Mouse (Mus musculus) urinary bladder, postnatal 14 days (tissue): ENCODE data around the gene Cbfa2t2.

Experiments used
- DNase-seq: peaks from one replicate; pipeline ENCODE4 v3.0.0; 2021; ENCODE audit warnings: low spot score

Gene Cbfa2t2

DNA sequence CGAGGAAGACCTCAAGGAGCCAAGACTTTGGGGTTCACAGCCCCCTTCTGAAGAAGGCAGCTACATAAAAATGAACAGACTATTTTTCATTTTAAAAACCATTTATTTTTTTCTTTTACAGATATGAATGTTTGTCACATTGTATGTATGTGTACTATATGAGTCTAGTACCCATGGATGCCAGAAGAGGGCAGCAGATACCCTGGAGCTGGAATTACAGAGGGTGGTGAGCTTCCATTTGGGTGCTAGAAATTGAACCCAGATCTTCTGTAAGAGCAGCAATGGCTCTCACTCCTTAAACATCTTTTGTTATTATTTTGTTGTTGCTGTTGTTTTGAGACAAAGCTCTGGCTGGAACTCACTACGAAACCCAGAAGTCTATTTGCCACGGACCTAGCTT lies 10.8 kb upstream of the Cbfa2t2 start:
- DNase-seq: no peak

DNA sequence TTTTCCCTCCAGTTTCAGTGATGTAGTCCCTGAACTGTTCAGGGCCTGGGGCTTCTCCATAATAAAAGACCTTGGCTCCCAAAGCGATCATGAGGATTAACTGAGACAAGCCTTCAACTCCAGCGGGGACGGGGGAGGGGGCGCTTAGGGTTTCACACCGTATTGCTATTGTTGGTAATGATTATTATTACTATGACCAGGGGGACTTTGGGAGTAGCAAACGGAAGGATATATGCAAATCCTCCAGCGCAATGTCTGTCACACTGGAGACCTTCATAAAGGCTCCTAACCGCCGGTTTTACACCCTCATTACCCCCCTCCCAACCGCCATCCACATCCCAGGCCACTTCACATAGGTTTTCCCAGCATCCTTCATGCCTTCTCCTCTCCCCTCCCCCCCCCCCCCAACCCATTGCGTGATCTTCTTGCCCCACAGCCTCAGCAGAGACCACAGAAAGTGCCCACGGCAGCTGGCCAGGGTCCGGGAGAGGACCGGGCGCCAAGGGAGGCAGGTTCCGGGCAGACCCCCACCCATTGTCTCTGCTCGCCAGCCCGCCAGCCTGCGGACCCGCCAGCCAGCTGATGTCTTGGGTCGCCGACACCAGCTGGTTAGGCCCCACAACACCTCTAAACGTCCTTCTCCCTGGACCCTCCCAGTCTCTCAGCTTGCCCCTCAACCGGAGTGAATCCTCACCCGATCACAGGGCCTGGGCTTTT lies 9.9 kb upstream of the Cbfa2t2 start:
- no peak for DNase-seq

DNA sequence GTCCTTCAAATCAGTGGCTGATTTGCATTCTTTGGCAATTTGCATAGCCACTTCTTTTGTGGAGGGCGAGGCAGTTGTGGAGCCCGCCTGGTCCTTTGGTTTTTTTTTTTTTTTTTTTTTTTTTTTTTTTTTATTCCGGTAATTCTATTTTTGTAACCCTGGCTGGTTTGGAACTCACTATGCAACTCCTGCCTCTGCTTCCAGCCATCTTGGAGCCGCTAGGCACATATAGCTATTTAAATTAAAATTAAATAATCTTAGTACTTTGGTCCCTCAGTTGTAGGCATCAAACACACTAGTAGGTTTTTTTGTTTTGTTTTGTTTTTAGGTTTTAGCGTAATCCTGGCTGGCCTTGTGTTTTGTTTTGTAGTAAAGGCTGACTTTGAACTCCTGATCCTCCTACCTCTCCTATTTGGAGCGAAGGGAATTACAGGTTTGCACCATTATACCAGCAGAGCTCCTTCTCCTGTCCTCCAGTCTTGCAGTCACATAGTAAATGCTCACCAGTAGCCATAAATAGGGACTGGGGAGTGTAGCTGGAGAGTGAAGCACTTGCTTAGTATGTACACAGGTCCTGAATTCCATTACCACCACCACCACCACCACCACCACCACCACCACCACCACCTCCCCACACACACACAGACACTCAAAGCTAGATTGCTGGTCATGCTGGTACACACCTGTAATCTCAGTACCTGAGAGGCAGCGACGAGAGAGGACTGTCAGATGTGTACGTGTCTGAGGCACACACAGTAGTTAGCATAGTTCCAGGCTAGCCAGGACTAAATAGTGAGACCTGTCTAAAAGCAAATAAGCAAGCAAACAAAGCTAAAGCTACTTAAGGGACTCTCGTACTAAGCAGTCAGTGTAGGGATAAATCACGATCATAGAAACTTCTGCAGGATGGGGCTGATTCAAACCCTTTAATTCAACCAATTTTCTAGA lies 9.1 kb upstream of the Cbfa2t2 start:
- no peak for DNase-seq

DNA sequence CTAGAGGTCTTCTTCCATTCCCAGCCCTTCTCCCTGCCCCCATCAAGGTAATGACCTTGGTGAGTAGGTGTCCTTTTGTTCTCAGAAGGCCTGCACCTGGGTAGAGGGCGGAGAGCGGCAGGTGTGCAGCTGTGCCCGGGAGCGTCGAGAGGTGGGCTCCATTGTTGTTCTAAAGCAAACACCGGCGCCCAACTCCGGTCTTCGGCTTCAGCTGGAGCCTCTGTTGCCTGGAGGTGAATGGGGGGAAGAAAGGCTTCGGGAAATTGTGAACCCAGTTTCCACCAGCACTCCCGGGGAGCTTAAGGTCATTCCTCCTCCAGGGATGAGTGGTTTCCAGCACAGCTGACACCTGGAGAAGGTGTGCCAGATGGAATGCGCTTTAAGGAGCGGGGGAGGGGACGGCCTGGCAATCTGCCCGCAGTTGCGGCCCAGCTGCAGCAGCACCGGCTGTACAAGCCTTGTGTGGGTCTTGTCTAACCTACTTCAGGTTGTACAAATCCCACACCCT lies 8.4 kb upstream of the Cbfa2t2 start:
- DNase-seq: peak; percentile 55

DNA sequence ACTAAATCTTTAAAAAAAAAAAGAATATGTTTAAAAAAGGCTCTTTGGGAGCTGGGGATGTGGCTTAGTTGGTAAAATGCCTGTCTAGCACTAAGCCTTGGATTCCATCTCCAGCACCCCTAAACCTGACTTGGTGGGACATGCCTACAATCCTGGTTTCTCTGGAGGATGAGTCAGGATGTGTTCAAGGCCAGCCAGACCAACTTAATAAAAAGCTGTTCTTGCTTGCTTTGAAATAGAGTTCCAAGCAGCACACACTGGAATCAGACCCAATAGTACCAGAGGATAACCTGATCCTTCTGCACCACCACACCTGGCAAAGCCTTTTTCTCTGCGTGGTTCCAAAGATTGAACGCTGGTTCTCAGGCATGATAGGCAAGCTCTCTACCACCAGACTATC lies 5.7 kb upstream of the Cbfa2t2 start:
- DNase-seq: no peak

DNA sequence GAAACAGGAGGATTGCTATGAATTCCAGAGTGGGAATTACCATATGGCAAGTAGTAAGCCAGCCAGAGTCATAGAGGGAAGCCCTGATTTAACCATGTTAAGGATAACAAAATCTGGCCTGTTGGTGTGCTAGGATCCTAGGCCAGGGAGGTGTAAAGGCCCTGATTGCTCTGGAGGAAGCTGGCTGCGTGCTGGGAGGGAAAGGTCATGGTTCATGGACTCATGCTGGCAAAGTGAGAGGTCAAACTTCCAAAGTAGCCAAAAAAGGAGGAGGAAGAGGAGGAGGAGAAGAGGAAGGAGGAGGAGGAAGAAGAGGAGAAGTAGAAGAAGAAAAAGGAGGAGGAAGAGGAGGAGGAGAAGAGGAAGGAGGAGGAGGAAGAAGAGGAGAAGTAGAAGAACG lies 3.6 kb upstream of the Cbfa2t2 start:
- DNase-seq: no peak

DNA sequence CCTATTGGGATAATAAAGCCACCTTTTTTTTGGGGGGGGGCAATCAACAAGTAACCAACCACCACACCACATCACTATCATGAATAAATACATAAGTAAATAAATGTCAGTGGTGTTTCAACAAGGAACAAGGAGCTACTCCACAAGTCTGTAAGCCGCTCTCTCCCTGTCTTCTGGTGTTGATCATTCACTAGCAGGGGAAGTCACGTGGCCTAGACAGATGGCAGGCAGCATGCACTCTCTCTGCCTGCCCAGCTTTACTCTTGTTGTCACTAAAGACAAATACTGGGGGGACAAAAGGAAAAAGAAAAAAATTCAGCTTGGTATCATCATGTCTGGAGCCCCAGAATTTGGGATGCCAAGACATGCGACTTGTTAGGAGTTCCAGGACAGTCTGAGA lies 2.9 kb upstream of the Cbfa2t2 start:
- DNase-seq: no peak

DNA sequence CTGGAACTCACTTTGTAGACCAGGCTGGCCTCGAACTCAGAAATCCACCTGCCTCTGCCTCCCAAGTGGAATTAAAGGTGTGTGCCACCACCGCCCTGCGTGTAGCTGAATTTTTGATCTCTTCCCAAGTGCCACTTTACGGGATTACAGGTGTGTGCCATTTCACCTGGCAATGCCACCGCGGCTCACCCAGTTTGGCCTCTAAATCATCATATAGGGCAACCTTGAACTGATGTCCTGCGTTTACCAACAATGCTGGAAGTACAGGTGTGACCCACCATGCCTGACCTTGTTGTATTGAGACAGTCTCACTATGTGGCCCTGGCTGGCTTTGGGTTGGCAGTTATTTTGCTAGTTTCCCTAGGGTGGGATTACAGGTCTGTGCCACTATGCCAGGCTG lies 1.6 kb upstream of the Cbfa2t2 start:
- no peak for DNase-seq

DNA sequence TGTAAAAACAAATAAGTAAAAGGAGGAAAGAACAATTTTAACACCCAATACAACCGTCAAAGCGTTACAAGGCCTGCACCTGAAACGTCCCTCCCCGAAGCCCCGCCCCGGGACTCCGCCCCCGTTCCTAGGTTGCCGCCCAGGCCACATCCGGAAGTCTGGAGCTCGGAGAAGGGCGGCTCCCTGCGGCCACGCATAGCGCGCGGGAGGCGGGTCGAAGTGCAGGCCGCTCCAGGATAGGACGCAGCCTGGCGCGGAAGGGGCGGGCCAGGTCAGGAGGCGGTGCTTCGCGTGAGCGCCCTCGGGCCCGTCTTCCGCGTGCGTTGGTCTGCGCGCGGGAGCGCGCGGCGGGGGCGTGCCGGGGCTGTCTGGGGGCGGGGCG lies 214 bp upstream of the Cbfa2t2 start:
- DNase-seq: peak; percentile 99

DNA sequence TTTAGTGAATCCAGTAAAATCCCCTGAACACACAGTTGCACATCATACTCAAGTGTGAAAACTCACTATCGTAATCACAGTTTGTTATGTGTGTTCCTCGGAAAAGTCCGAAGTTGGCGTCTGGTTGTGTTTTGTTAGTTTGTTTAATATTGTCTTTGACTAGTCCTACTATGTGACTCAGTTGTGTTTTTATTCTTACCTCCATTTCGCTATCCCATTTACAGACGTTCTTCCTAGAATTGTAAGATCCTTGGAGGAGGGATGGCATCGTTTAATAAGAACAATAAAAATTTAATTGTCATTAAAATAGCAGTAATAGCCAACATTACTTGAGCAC lies 878 bp downstream of the Cbfa2t2 start:
- no peak for DNase-seq

DNA sequence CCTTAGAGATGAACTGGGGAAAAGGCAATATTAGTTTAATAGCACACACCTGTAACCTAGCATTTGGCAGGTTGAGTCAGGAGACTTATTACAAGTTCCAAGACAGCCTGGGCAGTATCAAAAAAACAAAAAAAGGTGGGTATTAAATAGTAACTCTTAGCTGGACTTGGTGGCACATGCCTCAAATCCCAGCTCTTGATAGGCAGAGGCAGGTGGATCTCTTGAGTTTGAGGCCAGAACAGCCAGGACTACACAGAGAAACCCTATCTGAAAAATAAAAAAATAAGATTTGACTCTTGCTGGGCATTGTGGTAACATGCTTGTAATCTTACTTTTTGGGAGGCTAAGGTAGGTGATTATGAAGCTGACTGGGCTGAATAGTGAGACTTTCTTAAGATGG lies 4.2 kb downstream of the Cbfa2t2 start:
- no peak for DNase-seq

DNA sequence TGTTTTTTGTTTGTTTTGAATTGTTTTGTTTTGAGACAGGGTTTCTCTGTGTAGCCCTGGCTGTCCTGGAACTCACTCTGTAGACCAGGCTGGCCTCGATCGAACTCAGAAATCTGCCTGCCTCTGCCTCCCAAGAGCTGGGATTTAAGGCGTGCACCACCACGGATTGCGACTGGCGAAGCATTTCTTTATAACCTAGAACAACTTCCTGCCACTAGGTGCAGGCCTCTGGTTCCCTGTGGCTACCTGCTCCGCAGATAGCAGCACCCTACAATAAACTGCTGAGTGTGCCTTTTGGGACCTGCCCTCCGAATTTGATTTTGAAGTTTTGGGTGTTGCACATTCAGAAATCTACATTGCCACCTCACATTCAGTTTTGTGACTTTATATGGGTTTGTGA lies 11.5 kb downstream of the Cbfa2t2 start:
- no peak for DNase-seq

DNA sequence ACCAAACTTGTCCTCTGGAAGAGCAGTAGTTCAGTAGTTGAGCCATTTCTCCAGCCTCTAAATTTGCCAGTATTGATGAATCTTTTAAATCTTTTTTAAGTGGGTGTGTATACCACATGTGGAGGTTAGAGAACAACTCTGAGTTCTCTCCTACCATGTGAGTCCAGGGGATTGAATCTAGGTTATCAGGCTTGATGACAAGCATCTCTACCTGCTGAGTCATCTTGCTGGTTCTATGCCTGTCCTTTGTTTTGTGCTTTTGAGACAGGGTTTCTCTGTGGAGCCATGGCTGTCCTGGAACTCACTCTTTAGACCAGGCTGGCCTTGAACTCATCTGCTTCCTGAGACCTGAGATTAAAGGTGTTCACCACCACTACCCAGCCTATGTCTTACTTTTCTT lies 12.4 kb downstream of the Cbfa2t2 start:
- DNase-seq: no peak

DNA sequence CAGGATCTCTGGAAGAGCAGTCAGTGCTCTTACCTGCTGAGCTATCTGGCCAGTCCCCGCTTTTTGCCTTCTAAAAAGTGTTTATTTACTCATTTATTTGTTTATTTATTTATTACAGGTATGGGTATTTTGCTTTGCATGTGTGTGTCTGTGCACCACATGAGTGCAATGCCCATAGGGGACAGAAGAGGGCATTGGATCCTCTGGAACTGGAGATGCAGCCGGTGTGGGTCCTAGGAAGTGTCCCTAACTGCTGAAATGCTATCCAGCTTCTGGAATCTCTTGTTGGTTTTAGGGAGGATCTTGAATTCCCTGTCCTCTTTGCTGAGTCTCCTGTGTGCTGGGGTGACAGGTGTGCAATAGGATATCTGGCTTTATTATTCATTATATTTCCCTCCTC lies 16.7 kb downstream of the Cbfa2t2 start:
- no peak for DNase-seq

DNA sequence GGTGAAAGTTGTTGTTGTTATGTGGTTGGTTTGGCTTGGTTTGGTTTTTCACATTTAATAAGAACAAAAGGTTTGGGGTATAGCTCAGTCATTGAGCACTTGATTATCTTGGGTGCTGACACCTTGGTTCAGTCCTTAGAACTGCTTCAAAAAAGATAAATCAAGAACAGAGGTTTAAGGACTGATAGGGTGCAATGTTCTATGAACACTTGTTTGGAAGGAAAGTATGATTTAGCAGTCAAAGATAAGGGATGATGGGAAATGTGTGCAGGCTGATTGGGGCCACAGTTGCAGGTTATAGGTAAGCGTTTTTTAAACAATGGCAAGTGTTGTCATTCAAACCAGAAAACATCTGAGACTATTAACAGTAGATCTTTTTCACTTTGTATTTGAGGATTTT lies 17.8 kb downstream of the Cbfa2t2 start:
- DNase-seq: no peak

DNA sequence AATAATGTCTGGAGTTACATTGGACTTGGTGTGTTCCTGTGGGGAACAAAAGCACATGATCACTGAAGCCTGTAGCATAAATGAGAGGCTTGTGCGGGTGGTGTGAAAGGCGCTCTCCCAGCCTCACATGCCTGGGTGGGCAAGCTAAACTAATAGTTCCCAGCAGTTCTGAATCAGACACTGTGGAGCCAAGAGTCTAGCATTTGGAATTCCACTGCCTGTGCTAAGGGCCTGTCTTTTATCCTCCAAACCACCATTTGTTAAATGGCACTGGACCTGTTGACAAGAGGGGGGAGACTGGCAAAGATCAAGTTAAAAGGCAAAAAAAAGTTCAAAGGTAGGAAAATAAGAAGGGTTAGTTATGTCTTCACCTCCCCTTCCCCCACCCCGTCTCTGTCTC lies 18.3 kb downstream of the Cbfa2t2 start:
- DNase-seq: no peak

DNA sequence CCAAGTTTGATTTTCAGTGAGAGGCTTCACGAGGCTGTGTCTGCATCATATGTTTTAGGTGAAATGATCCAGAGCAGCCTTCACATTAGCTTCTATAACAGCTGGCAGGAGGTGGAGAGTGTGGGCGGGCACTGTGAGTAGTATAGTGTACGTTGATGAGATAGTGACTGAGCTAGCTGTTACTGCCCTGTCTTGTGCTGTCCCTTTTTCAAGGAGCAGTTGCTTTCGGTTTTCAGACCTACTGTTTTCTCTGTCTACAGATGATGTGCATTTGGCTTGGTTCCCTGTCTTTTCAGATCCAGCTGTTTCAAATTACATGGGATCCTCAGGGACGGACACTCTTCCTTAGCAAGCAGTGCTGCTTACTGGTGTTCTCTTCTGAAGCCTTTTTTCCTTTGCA lies 19.5 kb downstream of the Cbfa2t2 start:
- peak; percentile 22 for DNase-seq

DNA sequence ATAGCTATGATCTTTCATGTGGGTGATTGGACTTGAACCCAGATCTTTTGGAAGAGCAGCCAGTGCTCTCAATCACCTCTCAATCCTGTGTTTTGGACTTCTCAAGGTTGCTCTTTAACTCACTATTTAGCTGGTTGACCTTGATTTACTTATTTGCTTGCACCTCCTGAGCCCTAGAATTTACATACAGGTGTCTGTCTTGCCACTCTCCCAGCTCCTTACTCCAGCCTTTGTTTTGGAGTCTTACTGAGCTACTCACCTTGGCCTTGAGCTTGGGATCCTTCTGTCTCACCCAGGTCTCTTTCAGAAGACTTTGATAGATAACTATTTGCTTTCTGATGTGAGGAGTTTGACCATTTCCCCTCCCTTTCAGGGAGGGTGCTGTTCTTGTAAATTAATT lies 20.3 kb downstream of the Cbfa2t2 start:
- DNase-seq: no peak

DNA sequence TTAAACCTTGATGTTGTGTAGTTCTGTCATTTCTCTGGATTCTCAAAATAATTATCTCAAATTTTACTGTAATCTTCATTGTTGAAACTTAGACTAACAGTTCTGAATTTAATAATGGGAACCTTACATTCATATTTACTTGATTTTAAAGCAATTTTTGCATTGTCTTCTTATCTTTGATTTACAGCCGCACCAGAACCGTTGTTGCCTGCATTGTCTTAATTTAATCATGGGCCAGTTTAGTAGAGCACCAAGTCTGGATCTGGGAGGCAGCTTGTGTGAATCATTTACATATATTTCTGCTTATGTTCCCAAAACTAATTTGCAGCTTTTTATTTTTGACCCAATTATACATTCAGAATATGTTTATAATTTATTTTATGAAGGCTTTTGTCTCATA lies 23.0 kb downstream of the Cbfa2t2 start:
- no peak for DNase-seq

DNA sequence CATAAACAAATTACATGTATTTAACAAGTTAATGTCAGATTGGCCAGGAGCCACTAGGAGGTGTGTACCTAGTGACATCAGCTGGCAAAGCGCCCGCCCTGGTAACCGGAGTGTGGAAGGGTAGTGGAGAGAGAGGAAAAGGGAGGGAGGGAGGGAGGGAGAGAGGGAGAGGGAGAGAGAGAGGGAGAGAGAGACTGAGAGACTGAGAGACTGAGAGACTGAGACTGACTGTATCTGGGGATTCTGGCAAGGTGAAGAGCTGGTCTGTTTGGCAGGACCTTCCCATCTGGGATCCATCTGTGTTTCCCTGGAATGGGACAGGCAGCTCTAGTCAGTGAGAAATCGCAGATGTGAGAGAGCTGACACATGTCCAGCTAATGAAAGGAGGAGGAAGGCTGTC lies 23.6 kb downstream of the Cbfa2t2 start:
- DNase-seq: peak; percentile 69

DNA sequence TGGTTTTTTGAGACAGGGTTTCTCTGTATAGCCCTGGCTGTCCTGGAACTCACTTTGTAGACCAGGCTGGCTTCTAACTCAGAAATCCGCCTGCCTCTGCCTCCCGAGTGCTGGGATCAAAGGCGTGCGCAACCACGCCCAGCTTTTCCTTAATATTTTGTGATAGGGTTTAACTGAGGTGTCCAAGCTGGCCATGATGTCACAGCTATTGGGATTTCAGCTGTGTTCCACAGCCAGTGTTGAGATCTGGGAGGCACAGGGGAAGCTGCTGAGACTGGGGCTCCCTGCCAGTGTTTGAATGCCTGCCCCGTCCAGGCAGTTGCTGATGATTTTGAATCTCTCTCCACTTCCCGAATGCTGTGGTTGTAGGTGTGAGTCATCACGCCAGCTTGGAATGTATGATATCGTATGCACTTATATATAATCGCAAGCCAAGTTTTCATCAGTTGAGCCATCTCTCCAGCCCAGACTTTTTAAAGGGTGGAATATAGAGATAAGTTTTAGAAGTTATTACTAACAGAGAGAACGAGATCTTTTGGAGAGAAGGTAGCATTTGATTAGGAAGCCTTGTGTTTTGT lies 27.4 kb downstream of the Cbfa2t2 start:
- DNase-seq: peak; percentile 37

DNA sequence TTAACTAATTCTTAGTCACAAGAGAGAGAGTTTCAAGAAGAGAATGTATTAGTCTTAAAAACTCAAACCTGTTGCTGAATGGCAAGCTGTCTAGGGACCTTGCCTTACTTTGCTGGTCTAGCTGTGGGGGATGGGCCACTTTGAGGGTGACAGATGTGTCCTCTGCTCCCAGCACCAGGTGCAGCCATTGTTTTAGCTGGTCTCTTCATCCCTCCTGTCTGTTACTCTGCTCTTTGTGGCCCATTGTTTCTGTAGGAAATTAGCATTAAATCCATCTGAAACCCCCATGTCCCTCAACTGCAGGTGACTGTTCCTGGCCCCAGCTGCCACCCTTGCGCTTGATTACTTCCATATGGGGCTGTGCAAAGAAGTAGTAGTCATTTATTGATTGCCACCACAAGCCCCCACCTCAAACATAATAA lies 29.6 kb downstream of the Cbfa2t2 start:
- no peak for DNase-seq

DNA sequence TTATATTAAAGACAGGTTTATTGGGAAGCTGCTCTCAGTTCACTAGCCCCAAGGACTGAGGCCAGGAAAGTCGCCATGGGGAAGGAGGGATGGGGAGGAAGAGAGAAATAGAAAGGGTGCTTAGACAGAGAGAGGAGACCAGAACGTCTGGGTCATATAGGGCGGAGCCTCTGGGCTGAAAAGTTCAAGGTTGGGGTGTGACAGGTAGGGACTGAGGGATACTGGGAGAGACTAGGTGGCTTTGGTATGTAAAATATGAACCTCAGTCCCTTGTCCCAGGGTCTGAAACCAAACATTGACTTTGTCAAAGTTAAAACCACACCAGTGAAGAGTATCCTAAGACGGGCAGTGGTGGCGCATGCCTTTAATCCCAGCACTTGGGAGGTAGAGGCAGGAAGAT lies 30.9 kb downstream of the Cbfa2t2 start:
- DNase-seq: no peak
